Mouse (Mus musculus) adrenal gland (tissue): ENCODE data around the gene Rcor1.

Experiments used
- intact Hi-C: fragments of 180-260 bp; cut with DNase I; formaldehyde crosslinking; loops from one replicate; pipeline ENCODE4 v1.15.1; 2025
- long read RNA-seq, 2 experiments: library from polyadenylated mRNA; unstranded; transcript quantifications; one replicate each; pipeline ENCODE4 v2.0.0; 2020; ENCODE audit warnings: borderline replicate concordance in 1 of 2; ENCODE audit not compliant: insufficient replicate concordance in 1 of 2

Gene Rcor1
- long read RNA-seq, experiment 1, partial matches to known transcripts, result 2 of 5 reads
- long read RNA-seq, experiment 1, other reads (novel, unspliced or antisense), result 3 of 5 reads
- long read RNA-seq, experiment 2, full-length matches to known transcripts, result 5 of 23 reads
- long read RNA-seq, experiment 2, partial matches to known transcripts, result 13 of 23 reads
- long read RNA-seq, experiment 2, other reads (novel, unspliced or antisense), result 5 of 23 reads

GRCm38 (mm10) chr12:111038976-111039612 lies at the start of gene Rcor1:
Rcor1 (plus strand) TSS chr12:111039351.
- intact Hi-C loops, result no loop called here

GRCm38 (mm10) chr12:110989409-110989808 lies 49.7 kb upstream of the Rcor1 start:
- intact Hi-C loops, result no loop called here

GRCm38 (mm10) chr12:110990500-110990899 lies 48.7 kb upstream of the Rcor1 start:
- intact Hi-C loops, result no loop called here

GRCm38 (mm10) chr12:110991361-110992127 lies 47.6 kb upstream of the Rcor1 start:
- intact Hi-C loops, result loop anchor here (1.0 kb wide), 1 partner anchor 55 kb away; no protein-coding TSS in a partner anchor

GRCm38 (mm10) chr12:110992128-110992553 lies 47.0 kb upstream of the Rcor1 start:
- intact Hi-C loops, result loop anchor here (1.0 kb wide), 1 partner anchor 56 kb away; no protein-coding TSS in a partner anchor

- intact Hi-C loops, result loop anchor here (1.0 kb wide), 1 partner anchor 56 kb away; no protein-coding TSS in a partner anchor
Measured at GRCm38 (mm10) chr12:110992771-110993170, 46.4 kb upstream of the Rcor1 start.

- intact Hi-C loops, result no loop called here
Measured at GRCm38 (mm10) chr12:110993226-110993625, 45.9 kb upstream of the Rcor1 start.

GRCm38 (mm10) chr12:110994666-110995065 lies 44.5 kb upstream of the Rcor1 start:
- intact Hi-C loops, result no loop called here

- intact Hi-C loops, result no loop called here
Measured at GRCm38 (mm10) chr12:110998092-110998491, 41.1 kb upstream of the Rcor1 start.

- intact Hi-C loops, result no loop called here
Measured at GRCm38 (mm10) chr12:110999820-111000219, 39.3 kb upstream of the Rcor1 start.

- intact Hi-C loops, result no loop called here
Measured at GRCm38 (mm10) chr12:111000956-111001355, 38.2 kb upstream of the Rcor1 start.

- intact Hi-C loops, result no loop called here
Measured at GRCm38 (mm10) chr12:111004142-111004541, 35.0 kb upstream of the Rcor1 start.

GRCm38 (mm10) chr12:111005803-111006202 lies 33.3 kb upstream of the Rcor1 start:
- intact Hi-C loops, result no loop called here

GRCm38 (mm10) chr12:111006339-111006738 lies 32.8 kb upstream of the Rcor1 start:
- intact Hi-C loops, result no loop called here

GRCm38 (mm10) chr12:111007134-111008103 lies 31.7 kb upstream of the Rcor1 start:
- intact Hi-C loops, result no loop called here

GRCm38 (mm10) chr12:111008500-111009490 lies 30.4 kb upstream of the Rcor1 start:
- intact Hi-C loops, result no loop called here

GRCm38 (mm10) chr12:111009615-111010257 lies 29.4 kb upstream of the Rcor1 start:
- intact Hi-C loops, result no loop called here

GRCm38 (mm10) chr12:111016807-111017206 lies 22.3 kb upstream of the Rcor1 start:
- intact Hi-C loops, result no loop called here

- intact Hi-C loops, result no loop called here
Measured at GRCm38 (mm10) chr12:111018068-111018467, 21.1 kb upstream of the Rcor1 start.
